Mouse (Mus musculus): ENCODE results near the gene Col23a1. TPM values are rescaled to one million over a fixed set of nuclear protein-coding genes. Genes with fewer than 3 reads are reported as not detected.

The Col23a1 gene
- total and polyA plus RNA-seq, 3 experiments: 1.1 to 1.7 (median 1.3) TPM

DNA sequence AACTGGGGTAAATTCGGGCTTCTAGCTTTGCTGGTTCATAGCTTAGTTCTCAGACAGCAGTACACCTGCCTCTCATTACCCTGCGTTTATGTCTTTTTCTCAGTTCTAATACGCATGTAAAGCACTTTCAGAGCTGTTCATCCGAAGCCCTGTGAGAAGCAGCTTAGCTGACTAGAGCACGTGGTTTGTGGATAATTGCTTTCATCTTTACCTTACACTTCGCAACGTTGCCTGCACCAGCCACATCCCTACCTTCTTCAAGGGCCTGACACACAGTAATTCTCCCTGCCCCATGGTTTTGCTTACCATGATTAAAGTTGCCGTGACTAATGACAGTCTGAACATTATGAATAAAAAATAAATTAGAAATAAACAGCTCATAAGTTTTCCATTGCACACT, 22.1 kb downstream of the Col23a1 start:
- TF ChIP-seq POLR2A (IDR thresholded peaks at IDR 0.05; ENCODE audit: insufficient read depth, low read depth, low read length): no peak
- no peak for TF ChIP-seq CTCF (IDR thresholded peaks at IDR 0.05)
- no peak for TF ChIP-seq EP300 (IDR thresholded peaks at IDR 0.05; ENCODE audit: insufficient read depth, low read depth, low read length)
- Histone ChIP-seq H3K9ac (ENCODE audit: low read depth, low read length) (no peak overlapping the region), H3K4me1 (ENCODE audit: control insufficient read depth, insufficient read depth, low read length) (no peaks in the 10 kb centered on the region), H3K27me3 (ENCODE audit: control insufficient read depth, insufficient read depth, low read length) (no peaks in the 10 kb centered on the region), H3K36me3 (ENCODE audit: control insufficient read depth, insufficient read depth, low read length) (no peaks in the 10 kb centered on the region), H3K27ac (no peak overlapping the region), H3K79me2 (replicated peaks; ENCODE audit: control insufficient read depth, insufficient read depth, low read length) (no peaks in the 10 kb centered on the region), H3K4me3 (no peak overlapping the region)
- WGBS: 86% methylated on average over 8 of the region's 8 CpGs
- intact Hi-C loops (cut with DNase I): no loop called here
- DNase-seq: no peak

GRCm38 (mm10) chr11:51315991-51316810, 26.5 kb downstream of the Col23a1 start:
- intact Hi-C loops (cut with DNase I): no loop called here
- WGBS: 75% methylated on average over 7 of the region's 7 CpGs
- Histone ChIP-seq H3K79me2 (replicated peaks; ENCODE audit: control insufficient read depth, insufficient read depth, low read length) (no peaks in the 10 kb centered on the region), H3K36me3 (ENCODE audit: control insufficient read depth, insufficient read depth, low read length) (no peaks in the 10 kb centered on the region), H3K4me1 (ENCODE audit: control insufficient read depth, insufficient read depth, low read length) (no peaks in the 10 kb centered on the region), H3K27ac (no peak overlapping the region), H3K4me3 (no peak overlapping the region), H3K9ac (ENCODE audit: low read depth, low read length) (no peak overlapping the region), H3K27me3 (ENCODE audit: control insufficient read depth, insufficient read depth, low read length) (no peaks in the 10 kb centered on the region; the same call in 1 of the 2 replicates)
- TF ChIP-seq POLR2A (IDR thresholded peaks at IDR 0.05; ENCODE audit: insufficient read depth, low read depth, low read length) (no peak), CTCF (IDR thresholded peaks at IDR 0.05) (no peak), EP300 (IDR thresholded peaks at IDR 0.05; ENCODE audit: insufficient read depth, low read depth, low read length) (no peak)
- no peak for DNase-seq

- no peaks in the 10 kb centered on the region for H3K79me2 ChIP-seq (replicated peaks; ENCODE audit: control insufficient read depth, insufficient read depth, low read length)
- H3K27ac ChIP-seq: no peak overlapping the region
- no peak overlapping the region for H3K9ac ChIP-seq (ENCODE audit: low read depth, low read length)
- H3K4me3 ChIP-seq: no peak overlapping the region
- H3K4me1 ChIP-seq (ENCODE audit: control insufficient read depth, insufficient read depth, low read length): no peaks in the 10 kb centered on the region
- no peak for TF ChIP-seq EP300 (IDR thresholded peaks at IDR 0.05; ENCODE audit: insufficient read depth, low read depth, low read length)
- no peak for TF ChIP-seq CTCF (IDR thresholded peaks at IDR 0.05)
- no peak for TF ChIP-seq POLR2A (IDR thresholded peaks at IDR 0.05; ENCODE audit: insufficient read depth, low read depth, low read length)
- peaks cover 3% of the 10 kb centered on the region; the same call in 1 of the 2 replicates for H3K27me3 ChIP-seq (ENCODE audit: control insufficient read depth, insufficient read depth, low read length)
- intact Hi-C loops (cut with DNase I): loop anchor here (10.0 kb wide), 1 partner anchor 54 kb away; no protein-coding TSS in a partner anchor
- H3K36me3 ChIP-seq (ENCODE audit: control insufficient read depth, insufficient read depth, low read length): no peaks in the 10 kb centered on the region
- DNase-seq: no peak
These were observed 30.9 kb downstream of the Col23a1 start for GRCm38 (mm10) chr11:51320609-51321008.

- no peak overlapping the region for H3K4me3 ChIP-seq
- WGBS: 73% methylated on average over 6 of the region's 6 CpGs
- no peak overlapping the region for H3K9ac ChIP-seq (ENCODE audit: low read depth, low read length)
- TF ChIP-seq CTCF (IDR thresholded peaks at IDR 0.05) (peak; percentile 64), POLR2A (IDR thresholded peaks at IDR 0.05; ENCODE audit: insufficient read depth, low read depth, low read length) (no peak), EP300 (IDR thresholded peaks at IDR 0.05; ENCODE audit: insufficient read depth, low read depth, low read length) (no peak)
- H3K4me1 ChIP-seq (ENCODE audit: control insufficient read depth, insufficient read depth, low read length): peaks cover 2% of the 10 kb centered on the region; the same call in 1 of the 2 replicates
- no peaks in the 10 kb centered on the region for H3K79me2 ChIP-seq (replicated peaks; ENCODE audit: control insufficient read depth, insufficient read depth, low read length)
- H3K27me3 ChIP-seq (ENCODE audit: control insufficient read depth, insufficient read depth, low read length): 0 out of 2 replicates have a peak, but pooled peaks cover 3% of the 10 kb centered on the region
- no peak overlapping the region for H3K27ac ChIP-seq
- intact Hi-C loops (cut with DNase I): loop anchor here (2.0 to 10.0 kb wide), 3 partner anchors 48 to 208 kb away; no protein-coding TSS in a partner anchor
- DNase-seq: no peak
- H3K36me3 ChIP-seq (ENCODE audit: control insufficient read depth, insufficient read depth, low read length): no peaks in the 10 kb centered on the region
These were observed 37.2 kb downstream of the Col23a1 start for GRCm38 (mm10) chr11:51326908-51327307.

- 64% methylated on average over 12 of the region's 12 CpGs for WGBS
- Histone ChIP-seq H3K79me2 (replicated peaks; ENCODE audit: control insufficient read depth, insufficient read depth, low read length) (no peaks in the 10 kb centered on the region), H3K4me3 (no peak overlapping the region), H3K4me1 (ENCODE audit: control insufficient read depth, insufficient read depth, low read length) (peaks cover 2% of the 10 kb centered on the region; the same call in 1 of the 2 replicates), H3K36me3 (ENCODE audit: control insufficient read depth, insufficient read depth, low read length) (no peaks in the 10 kb centered on the region), H3K9ac (ENCODE audit: low read depth, low read length) (no peak overlapping the region), H3K27me3 (ENCODE audit: control insufficient read depth, insufficient read depth, low read length) (0 out of 2 replicates have a peak, but pooled peaks cover 3% of the 10 kb centered on the region), H3K27ac (no peak overlapping the region)
- intact Hi-C loops (cut with DNase I): loop anchor here (10.0 kb wide), 1 partner anchor 46 kb away; no protein-coding TSS in a partner anchor
- DNase-seq: no peak
- TF ChIP-seq CTCF (IDR thresholded peaks at IDR 0.05) (no peak), EP300 (IDR thresholded peaks at IDR 0.05; ENCODE audit: insufficient read depth, low read depth, low read length) (no peak), POLR2A (IDR thresholded peaks at IDR 0.05; ENCODE audit: insufficient read depth, low read depth, low read length) (no peak)
These were observed 38.7 kb downstream of the Col23a1 start for GRCm38 (mm10) chr11:51328387-51328942.

All from heart, adult 2 months (tissue).